Mouse (Mus musculus): ENCODE measurements around the gene Gm21797.
"Not testable (repeated sequence)": the region's sequence is repeated elsewhere in the genome, so short reads cannot be mapped to it uniquely, and the experiment has no call there.

The Gm21797 gene

GRCm38 (mm10) chrY:40775665-40776064 lies at the start of gene Gm21797:
Gene Gm21797 (minus strand): TSS chrY:40775765.
- H3K4me3 ChIP-seq (replicated peaks; ENCODE audit: low read length); H3K4me1 ChIP-seq (replicated peaks; ENCODE audit: low read depth, low read length); H3K36me3 ChIP-seq (ENCODE audit: insufficient read depth, low read length); H3K9me3 ChIP-seq (ENCODE audit: low read length); H3K27me3 ChIP-seq (ENCODE audit: insufficient read depth, low read length): not testable (repeated sequence)

- H3K4me3 ChIP-seq (replicated peaks; ENCODE audit: low read length); H3K27me3 ChIP-seq (ENCODE audit: insufficient read depth, low read length); H3K9me3 ChIP-seq (ENCODE audit: low read length); H3K4me1 ChIP-seq (replicated peaks; ENCODE audit: low read depth, low read length); H3K36me3 ChIP-seq (ENCODE audit: insufficient read depth, low read length): not testable (repeated sequence)
Measured at GRCm38 (mm10) chrY:40804614-40805013, 29.0 kb upstream of the Gm21797 start, which contains the start of gene Gm20795. Gene Gm20795 (plus strand): TSS chrY:40804914.

Measured in E14TG2a.4 (cell line).